ENCODE assay signal across 20 mouse cellular contexts in the genomic region with DNA sequence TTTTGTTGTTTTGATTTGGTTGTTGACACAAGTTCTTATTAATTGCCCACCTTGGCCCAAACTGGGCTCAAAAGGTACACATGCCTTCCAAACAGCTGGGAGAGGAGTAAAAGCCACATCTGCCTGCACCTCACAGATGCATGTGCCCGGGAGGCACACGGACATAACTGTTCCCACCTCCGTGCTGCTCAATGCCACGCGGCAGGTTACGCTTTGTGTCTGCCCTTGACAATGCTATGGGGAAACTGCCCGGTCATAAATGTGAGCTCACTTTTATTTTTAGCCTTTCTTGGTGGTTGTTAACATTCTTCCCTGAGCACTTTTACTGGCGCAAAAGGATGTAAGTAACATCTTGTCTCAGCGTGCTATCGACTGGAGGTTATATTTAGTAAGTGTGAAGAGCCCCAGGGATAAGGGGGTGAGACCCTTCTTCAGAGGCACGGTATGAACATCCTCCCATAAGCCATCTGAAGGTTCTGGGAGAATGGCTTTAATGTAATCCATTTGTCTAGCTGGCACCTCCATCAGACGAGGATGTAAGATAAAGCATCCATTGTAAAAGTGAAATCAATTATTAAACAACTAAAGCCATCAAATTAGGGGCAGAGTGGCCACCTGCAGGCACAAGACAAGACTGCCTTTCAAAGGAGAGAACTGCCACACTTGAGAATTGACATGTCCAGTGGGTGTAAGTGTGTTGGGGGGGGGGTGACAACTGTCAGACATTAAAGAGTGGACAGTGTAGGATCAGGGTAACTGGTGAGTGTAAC. TPM values are rescaled to one million over a fixed set of nuclear protein-coding genes. Genes with fewer than 3 reads are reported as not detected.
DNase-seq lines count a peak whose midpoint lies in the region; ATAC-seq and TF ChIP-seq lines count a peak whose summit lies in the region.
"Had no signal": no experiment of that assay in that cellular context is flagged by ENCODE, and none has a peak within 500 bp of the region (broad histone marks: within the 10 kb centered on the region; RNA-seq: fewer than 3 reads in every experiment).

No protein-coding gene starts in this region.

- H3K9ac ChIP-seq in heart, embryonic 13.5 days = peak overlapping the region; percentile 67
- H3K9ac ChIP-seq: embryonic facial prominence, embryonic 13.5 days; hindbrain, embryonic 13.5 days; limb, embryonic 12.5 days; liver, embryonic 12.5 days had no signal

- no peaks in the 10 kb centered on the region for H3K36me3 ChIP-seq in heart, embryonic 10.5 days
- H3K36me3 ChIP-seq in heart, embryonic 13.5 days = no peaks in the 10 kb centered on the region
- H3K36me3 ChIP-seq in small intestine, adult 2 months (ENCODE audit: control insufficient read depth, insufficient read depth, low read length) = no peaks in the 10 kb centered on the region
- H3K36me3 ChIP-seq: embryonic facial prominence, embryonic 13.5 days; hindbrain, embryonic 13.5 days; limb, embryonic 12.5 days; liver, embryonic 12.5 days had no signal

- peak overlapping the region; percentile 87 for H3K27ac ChIP-seq in heart, embryonic 10.5 days
- peak overlapping the region; percentile 89 for H3K27ac ChIP-seq in heart, embryonic 13.5 days (replicated peaks)
- H3K27ac ChIP-seq in small intestine, adult 2 months (ENCODE audit: insufficient read depth, low read depth, low read length) = peak overlapping the region; percentile 67
- H3K27ac ChIP-seq: embryonic facial prominence, embryonic 13.5 days; hindbrain, embryonic 13.5 days; limb, embryonic 12.5 days; liver, embryonic 12.5 days had no signal

- 36% methylated on average over 12 of the region's 12 CpGs for WGBS in heart, embryonic 10.5 days
- WGBS in heart, embryonic 13.5 days = 24% methylated on average over 12 of the region's 12 CpGs
- 20% methylated on average over 12 of the region's 12 CpGs for WGBS in small intestine, adult 2 months

- peak; percentile 84 for DNase-seq in heart, embryonic 10.5 days (ENCODE audit: low spot score)
- DNase-seq in heart, adult 8-10 months (ENCODE audit: low spot score) = no peak
- peak; percentile 25 for DNase-seq in heart, postnatal 4 days
- no peak for DNase-seq in adrenal gland, adult (ENCODE audit: inconsistent age in 2 of 2, low spot score in 1 of 2)
- DNase-seq in ovary, postnatal 10 days (ENCODE audit: low spot score) = no peak
- DNase-seq: adrenal gland, adult 2 months; cerebellum, adult 9-11 months; lung, adult 2 months; right cerebral cortex, adult 18-20 months; spleen, adult 18-20 months; thymus, adult 2 months had no signal

- H3K27me3 ChIP-seq in heart, embryonic 10.5 days (ENCODE audit: insufficient read depth, poor library complexity, severe bottlenecking) = peaks cover 20% of the 10 kb centered on the region
- H3K27me3 ChIP-seq in heart, embryonic 13.5 days (replicated peaks) = peaks cover 26% of the 10 kb centered on the region
- H3K27me3 ChIP-seq in small intestine, adult 2 months (ENCODE audit: control insufficient read depth, insufficient read depth, low read length) = no peaks in the 10 kb centered on the region

- H3K9me3 ChIP-seq in heart, embryonic 10.5 days = no peaks in the 10 kb centered on the region
- H3K9me3 ChIP-seq in heart, embryonic 13.5 days = no peaks in the 10 kb centered on the region
- H3K9me3 ChIP-seq: embryonic facial prominence, embryonic 13.5 days; hindbrain, embryonic 13.5 days; limb, embryonic 12.5 days; liver, embryonic 12.5 days; megakaryocyte, embryonic 14.5 days had no signal

- ATAC-seq in heart, embryonic 13.5 days (ENCODE audit: extremely low read depth, insufficient number of reproducible peaks, low FRiP score, low TSS enrichment) = no peak; the same call in 1 of the 2 replicates
- ATAC-seq: inflammation-experienced regulatory T-cells, adult 6 months; liver, embryonic 12.5 days; midbrain, embryonic 16.5 days had no signal

- H3K4me1 ChIP-seq in heart, embryonic 10.5 days = peaks cover 46% of the 10 kb centered on the region
- H3K4me1 ChIP-seq in heart, embryonic 13.5 days = peaks cover 47% of the 10 kb centered on the region
- peaks cover 29% of the 10 kb centered on the region for H3K4me1 ChIP-seq in small intestine, adult 2 months (ENCODE audit: control insufficient read depth, insufficient read depth, insufficient read length, low read length)

- TF ChIP-seq POLR2A in small intestine, adult 2 months (IDR thresholded peaks at IDR 0.05; ENCODE audit: low read depth, low read length) = no peak

- no peak overlapping the region for H3K4me3 ChIP-seq in heart, embryonic 10.5 days
- H3K4me3 ChIP-seq in heart, embryonic 13.5 days = no peak overlapping the region
- no peak overlapping the region for H3K4me3 ChIP-seq in small intestine, adult 2 months (ENCODE audit: low read depth, low read length)
- H3K4me3 ChIP-seq: embryonic facial prominence, embryonic 13.5 days; hindbrain, embryonic 13.5 days; limb, embryonic 12.5 days; liver, embryonic 12.5 days; megakaryocyte, embryonic 14.5 days had no signal

- peak overlapping the region; percentile 40 for H3K4me2 ChIP-seq in heart, embryonic 13.5 days
- H3K4me2 ChIP-seq: embryonic facial prominence, embryonic 13.5 days; hindbrain, embryonic 13.5 days; limb, embryonic 12.5 days; liver, embryonic 12.5 days had no signal

- TF ChIP-seq CTCF in small intestine, adult 2 months (IDR thresholded peaks at IDR 0.05; ENCODE audit: extremely low read depth, insufficient read length, insufficient replicate concordance, low read depth, low read length) = no peak

RNA-seq across cellular contexts. Expression of gene Atp8a2, which starts 24.5 kb away (rescaled TPM):
- 6.9 and 8.0 TPM in 2 replicates for polyA plus RNA-seq in heart, embryonic 10.5 days (2016; fragmentation: Nextera tagmentation; extraction: Ambion mirVana)
- 10 to 100 TPM in 1 of 4 experiments, 1 to 10 TPM in 3; 4.8 to 11.0 (median 9.3) TPM for total RNA-seq in heart, adult 8-10 months (2022)
- 6.7 and 7.0 TPM in 2 replicates for polyA plus RNA-seq in heart, embryonic 13.5 days (2015; fragmentation: Nextera tagmentation; extraction: Ambion mirVana)
- total RNA-seq in heart, postnatal 4 days (2021) = 1 to 10 TPM; 5.6 to 8.1 TPM
- polyA plus RNA-seq in small intestine, adult 2 months (2012; rRNA removed) = 2.5 and 3.7 TPM in 2 replicates

Comparison
In these comparisons a context has a peak if more than half of its experiments do, and no peak if none do; other contexts are left out.
1. DNase-seq: peak in heart, embryonic 10.5 days (single experiment) and heart, postnatal 4 days (single experiment); none in heart, adult 8-10 months (single experiment), adrenal gland, adult (0 of 2) and ovary, postnatal 10 days (single experiment).
2. Peak in every context shown above with its lines, with median percentiles within 50 percentile points of each other: H3K27ac ChIP-seq.